Mouse (Mus musculus) MEL (cell line): ENCODE data around the gene Prkar1a.

Experiments used
- CTCF ChIP-seq, 3 experiments: IDR thresholded peaks in 2 of 3; conservative IDR thresholded peaks in 1 of 3; 2 replicates each; pipeline ENCODE4 v1.5.1; 2011 to 2012; ENCODE audit warnings: low read length in 3 of 3, low read depth in 2 of 3, mild to moderate bottlenecking in 2 of 3, improper control_type of control experiment in 1 of 3, inconsistent platforms in 1 of 3, mixed read lengths in 1 of 3, moderate library complexity in 1 of 3; ENCODE audit not compliant: control insufficient read depth in 1 of 3, insufficient read depth in 1 of 3, poor library complexity in 1 of 3, severe bottlenecking in 1 of 3
- GATA1 ChIP-seq: IDR thresholded peaks from 2 replicates; pipeline ENCODE4 v1.6.1; 2011; ENCODE audit warnings: low read depth, low read length, improper control_type of control experiment
- NELFE ChIP-seq: IDR thresholded peaks from 2 replicates; pipeline ENCODE4 v1.6.1; 2011; ENCODE audit warnings: low read depth, low read length, improper control_type of control experiment
- POLR2AphosphoS2 ChIP-seq: IDR thresholded peaks from 2 replicates; pipeline ENCODE4 v1.6.1; 2011; ENCODE audit warnings: low read length, improper control_type of control experiment
- ZKSCAN1 ChIP-seq: IDR thresholded peaks from 2 replicates; pipeline ENCODE4 v1.6.1; 2012; ENCODE audit warnings: low read depth, mild to moderate bottlenecking, inconsistent platforms, low read length, improper control_type of control experiment, moderate library complexity

DNA sequence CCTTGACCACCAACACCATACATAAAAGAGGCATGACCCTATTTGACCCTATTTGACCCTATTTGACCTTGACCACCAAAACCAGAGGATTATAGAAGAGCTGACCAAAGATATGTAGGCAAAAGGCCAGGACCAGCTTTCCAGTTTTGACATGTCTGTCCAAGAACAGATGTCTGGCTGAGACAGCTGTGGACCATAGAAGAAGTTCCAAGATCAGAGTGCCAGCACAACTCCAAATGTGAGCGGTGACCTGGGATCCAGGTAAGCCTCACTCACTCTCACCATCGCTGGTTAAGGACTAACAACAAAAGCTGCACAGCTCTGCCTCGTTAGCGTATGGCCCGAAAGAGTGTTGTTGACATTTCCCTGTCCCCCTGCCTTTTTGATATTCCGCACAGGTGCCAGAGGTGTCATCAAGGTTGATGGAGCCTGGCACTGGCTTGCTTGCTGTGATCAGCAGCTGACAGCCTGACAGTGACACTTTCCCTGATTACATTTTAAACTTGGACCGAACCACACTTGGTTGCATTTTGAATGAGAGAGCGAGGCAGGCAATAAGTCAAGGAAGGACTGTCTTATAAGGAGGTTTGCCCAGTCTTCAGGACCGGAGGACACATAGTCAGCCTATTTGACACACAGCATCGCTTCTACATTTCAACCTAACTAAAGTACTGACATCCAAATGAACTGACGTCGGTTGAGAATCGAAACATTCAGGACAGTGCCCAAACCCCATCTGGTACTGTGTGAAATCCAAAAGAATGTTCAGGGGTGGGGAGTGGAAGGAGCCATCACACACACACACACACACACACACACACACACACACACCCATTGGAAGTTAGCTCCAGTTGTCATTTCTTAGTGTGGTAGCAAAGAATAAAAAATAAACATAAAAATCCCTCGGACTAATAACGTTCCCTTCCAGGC, 69.0 kb downstream of the Prkar1a start:
- TF ChIP-seq POLR2AphosphoS2 (no peak), NELFE (no peak), CTCF (IDR thresholded peaks at IDR 0.05 in 2 of 3, conservative IDR thresholded peaks at IDR 0.05 in 1 of 3; ENCODE audit: control insufficient read depth in 1 of 3, insufficient read depth in 1 of 3, low read depth in 2 of 3, low read length in 3 of 3, poor library complexity in 1 of 3, severe bottlenecking in 1 of 3) (no peak), ZKSCAN1 (no peak), GATA1 (no peak)
